Mouse (Mus musculus) v-Abl transformed pro-B cells (cell line): ENCODE results near the gene Treml1.

ENCODE experiments used
- in situ Hi-C, 2 experiments: fragments of 400-800 bp; cut with MboI; formaldehyde crosslinking; loops; one replicate each; pipeline ENCODE4 v1.15.1; 2025; ENCODE audit not compliant: unreplicated experiment in 2 of 2

Treml1 gene

DNA sequence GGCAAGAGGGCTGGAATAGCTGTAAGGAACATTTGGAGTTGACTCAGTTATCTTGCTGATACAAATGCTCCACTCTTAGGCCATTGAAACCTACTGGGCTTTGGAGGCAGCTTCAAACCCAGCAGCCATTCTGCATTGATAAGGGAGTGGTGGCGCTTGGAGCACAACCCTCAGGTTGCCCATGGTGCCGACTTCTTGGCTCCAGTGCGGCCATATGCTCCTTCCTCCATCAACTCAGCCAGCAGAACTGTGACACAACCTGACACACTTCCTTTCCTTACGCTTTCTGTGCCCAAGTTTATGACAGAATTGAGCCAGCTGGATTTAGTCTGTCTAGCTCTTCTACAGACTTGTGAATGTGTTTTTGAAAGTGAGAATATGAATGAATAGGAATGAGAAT lies 47.4 kb downstream of the Treml1 start:
- in situ Hi-C loops, result loop anchor here (10.0 to 25.0 kb wide), 4 partner anchors 302 to 1780 kb away; partner anchors contain the start of genes Rftn1 (in 1 of the 2) and Ubr2 (in 1 of the 2)

DNA sequence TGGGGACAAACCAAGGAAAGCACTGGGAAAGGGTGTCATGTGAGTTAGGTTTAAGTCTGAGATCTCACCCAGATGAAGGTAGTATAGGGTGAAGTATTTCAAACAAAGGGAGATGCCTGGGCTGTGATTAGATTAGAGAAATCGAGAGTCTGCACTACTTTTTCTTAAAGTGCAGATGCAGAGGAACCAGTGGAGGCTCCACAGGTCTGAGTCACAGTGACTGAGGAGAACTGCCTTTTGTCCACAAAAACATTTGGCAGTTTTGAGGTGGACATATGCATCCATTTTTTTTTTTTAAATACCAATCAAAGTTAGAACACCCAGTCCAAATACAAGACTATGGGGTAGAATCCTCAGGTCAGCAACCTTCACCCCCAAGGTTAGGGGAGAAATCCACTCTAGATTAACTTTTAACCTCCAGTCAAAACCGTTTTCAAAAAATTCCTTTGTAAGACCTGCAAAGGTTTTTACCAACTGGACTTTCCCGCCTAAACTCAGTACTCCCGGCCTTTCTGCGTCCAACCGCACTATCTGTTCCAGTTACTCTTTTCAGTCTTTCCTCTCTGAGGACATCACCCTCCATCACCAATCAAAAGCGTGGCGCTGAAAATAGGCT lies 48.3 kb downstream of the Treml1 start:
- in situ Hi-C loops, result loop anchor here (10.0 to 25.0 kb wide), 4 partner anchors 303 to 1779 kb away; partner anchors contain the start of genes Rftn1 (in 1 of the 2) and Ubr2 (in 1 of the 2)

DNA sequence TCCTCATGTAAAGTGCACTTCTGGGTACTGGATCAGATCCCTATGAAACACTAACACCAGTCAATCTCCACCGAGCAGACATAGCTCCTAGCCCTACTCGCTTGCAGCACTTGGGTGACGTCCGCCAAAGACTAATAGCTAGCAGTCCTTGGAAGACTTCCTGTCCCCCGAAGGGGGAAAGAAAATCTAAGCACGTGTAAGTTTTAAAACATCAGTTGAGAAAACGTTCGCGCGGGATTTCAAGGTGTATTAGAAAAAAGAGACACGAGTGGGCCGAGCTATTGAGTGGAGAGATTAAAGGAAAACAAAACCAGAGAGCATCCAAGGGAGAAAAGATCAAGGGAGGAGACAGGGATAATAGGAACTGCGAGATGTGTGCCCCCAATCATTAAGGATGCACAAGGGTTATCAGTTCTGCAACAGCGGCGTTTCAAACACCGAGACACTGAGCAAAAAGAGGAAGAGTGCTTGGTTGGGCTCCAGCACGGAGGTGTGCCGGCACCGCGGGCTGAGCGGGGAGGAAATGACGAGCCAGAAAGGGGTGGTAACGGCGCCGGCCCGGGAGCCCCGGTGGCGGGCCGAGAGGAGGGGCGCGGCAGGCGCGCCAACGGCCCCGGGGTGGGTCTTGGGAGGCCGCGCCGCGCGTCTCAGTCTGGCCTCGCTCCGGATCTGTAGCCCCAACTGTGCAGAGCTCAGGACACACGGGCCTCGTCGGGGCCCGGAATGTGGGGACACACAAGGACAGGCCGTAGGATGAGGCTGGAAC lies 49.0 kb downstream of the Treml1 start:
- in situ Hi-C loops, result loop anchor here (10.0 to 25.0 kb wide), 4 partner anchors 304 to 1779 kb away; partner anchors contain the start of genes Rftn1 (in 1 of the 2) and Ubr2 (in 1 of the 2)

DNA sequence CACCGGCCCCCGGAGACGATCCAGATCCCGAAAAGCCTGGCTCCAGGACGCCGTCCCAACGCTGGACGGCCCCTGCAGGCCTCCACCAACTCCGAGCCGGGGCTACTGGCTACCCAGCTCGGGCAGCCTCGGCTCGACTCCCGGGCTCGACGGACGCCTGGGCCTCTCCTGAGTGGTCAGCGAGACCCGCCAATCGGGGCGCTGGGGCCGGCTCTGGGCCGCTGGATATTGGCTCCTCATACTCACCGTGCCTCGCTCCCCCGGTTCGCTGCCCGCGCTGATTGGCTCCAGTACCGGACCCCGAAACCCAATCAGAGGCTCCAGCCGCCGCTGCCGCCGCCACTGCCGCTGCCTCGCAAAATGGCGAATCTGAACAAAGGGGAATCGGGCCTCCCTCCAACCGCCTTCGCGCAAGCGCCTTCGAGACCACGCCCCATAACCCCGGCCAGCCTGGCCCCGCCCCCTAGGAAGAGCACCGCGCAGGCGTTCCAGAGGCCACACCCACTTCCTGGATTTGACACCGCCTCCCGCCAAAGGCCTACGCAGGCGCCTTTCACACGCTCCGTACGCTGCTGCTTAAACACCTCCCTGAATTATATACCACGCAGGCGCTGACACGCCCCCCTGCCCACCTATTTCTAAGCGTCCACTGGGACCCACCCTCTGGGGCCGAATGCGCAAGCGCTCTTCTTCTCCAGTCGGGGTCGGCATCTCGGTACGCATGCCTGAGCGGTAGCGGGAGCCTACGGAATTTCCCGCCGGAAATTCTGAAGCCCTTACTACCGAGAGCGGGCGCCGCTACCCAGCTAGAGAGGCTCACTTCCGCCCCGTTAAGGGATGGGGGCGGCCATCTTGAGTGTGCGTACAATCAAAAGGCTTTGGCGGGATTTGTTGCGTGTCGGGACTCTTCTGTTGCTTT lies 49.9 kb downstream of the Treml1 start, which contains the start of the genes Nfya and Oard1:
Gene Nfya (minus strand): TSS at position 527 of the 919 bp plus-strand sequence.
Gene Oard1 (plus strand): TSS at position 635 of the 919 bp plus-strand sequence.
- in situ Hi-C loops, result loop anchor here (5.0 to 25.0 kb wide), 11 partner anchors 58 to 1778 kb away; partner anchors contain the start of genes Rftn1 (in 1 of the 2) and Ubr2 (in 1 of the 2)

DNA sequence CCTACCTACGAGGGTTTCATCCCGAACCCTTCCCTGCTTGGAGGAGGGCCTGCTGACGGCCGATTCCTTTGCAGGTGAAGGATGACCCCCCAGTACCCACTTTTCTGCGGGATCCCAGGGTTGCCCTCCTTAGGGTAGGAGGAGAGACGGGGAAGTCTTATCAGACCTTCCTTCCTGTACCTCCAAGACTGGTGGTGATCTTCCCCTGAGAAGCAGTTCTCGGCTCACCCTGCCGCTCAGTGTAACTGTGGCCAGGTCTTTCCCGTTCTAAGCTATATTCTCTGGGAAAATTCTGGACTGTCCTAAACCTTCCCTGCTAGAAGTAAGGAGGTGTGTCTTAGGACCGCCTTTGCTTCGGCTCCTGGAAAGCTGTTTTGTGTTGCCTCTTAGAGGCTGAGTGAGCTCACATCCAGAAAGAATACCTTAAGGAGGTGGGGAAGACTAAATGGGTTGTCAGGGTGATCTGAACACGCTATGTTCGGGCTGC lies 50.6 kb downstream of the Treml1 start:
- in situ Hi-C loops, result loop anchor here (5.0 to 25.0 kb wide), 9 partner anchors 57 to 1777 kb away; partner anchors contain the start of genes Rftn1 (in 1 of the 2) and Ubr2 (in 1 of the 2)

DNA sequence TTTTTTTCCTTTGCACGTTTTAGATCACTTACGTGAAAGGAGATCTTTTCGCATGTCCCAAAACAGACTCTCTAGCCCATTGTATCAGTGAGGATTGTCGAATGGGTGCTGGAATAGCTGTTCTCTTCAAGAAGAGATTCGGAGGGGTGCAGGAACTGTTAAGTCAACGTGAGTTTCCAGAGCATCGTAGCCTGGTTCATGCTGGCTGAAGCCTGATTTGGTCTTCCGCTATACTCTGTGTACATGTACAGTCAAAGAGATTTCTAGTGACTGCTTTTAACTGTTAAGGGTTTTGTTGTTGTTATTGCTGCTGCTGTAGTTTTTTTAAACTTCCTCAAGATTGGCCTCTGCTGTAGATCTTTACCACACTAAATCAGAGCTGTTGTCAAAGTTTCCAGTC lies 51.5 kb downstream of the Treml1 start:
- in situ Hi-C loops, result loop anchor here (5.0 to 25.0 kb wide), 9 partner anchors 56 to 1776 kb away; partner anchors contain the start of genes Rftn1 (in 1 of the 2) and Ubr2 (in 1 of the 2)

DNA sequence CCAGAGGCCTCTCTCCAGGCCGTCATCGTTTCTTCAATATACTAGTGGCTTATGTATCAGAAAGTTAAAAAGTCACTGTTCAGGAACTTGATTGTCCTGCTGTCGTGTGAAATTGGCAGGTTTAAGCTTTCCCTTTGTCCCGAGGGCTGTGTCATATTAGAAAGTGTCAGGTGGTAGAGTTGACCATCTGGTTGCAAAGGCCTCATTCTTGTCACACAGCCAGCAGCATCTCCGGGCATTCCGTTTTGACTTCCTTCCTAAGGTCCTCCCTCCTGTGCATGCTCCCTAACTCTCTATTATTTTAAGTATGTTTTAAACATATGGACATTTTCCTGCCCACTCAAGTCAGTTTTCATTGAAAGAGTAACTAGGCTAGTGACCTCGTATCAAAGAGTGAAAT lies 56.3 kb downstream of the Treml1 start:
- in situ Hi-C loops, result loop anchor here (5.0 to 25.0 kb wide), 6 partner anchors 186 to 1771 kb away; partner anchors contain the start of genes Rftn1 (in 1 of the 2) and Ubr2 (in 1 of the 2)
